Mouse (Mus musculus) inflammation-experienced regulatory T-cells, adult 16 weeks (primary cell): ENCODE data around the gene Olfr220. TPM values are rescaled to one million over a fixed set of nuclear protein-coding genes. Genes with fewer than 3 reads are reported as not detected.

ENCODE experiments used
- polyA plus RNA-seq: library from polyadenylated mRNA; unstranded; fragments of 100-300 nt; shearing (Covaris generic); gene quantifications from one replicate; pipeline ENCODE4 v1.2.1, GENCODE M21; 2017

Olfr220 gene
- not detected for polyA plus RNA-seq

GRCm38 (mm10) chr1:174441782-174442181 is at the start of gene Olfr220:
TSS of gene Olfr220 (plus strand) at chr1:174442082.

DNA sequence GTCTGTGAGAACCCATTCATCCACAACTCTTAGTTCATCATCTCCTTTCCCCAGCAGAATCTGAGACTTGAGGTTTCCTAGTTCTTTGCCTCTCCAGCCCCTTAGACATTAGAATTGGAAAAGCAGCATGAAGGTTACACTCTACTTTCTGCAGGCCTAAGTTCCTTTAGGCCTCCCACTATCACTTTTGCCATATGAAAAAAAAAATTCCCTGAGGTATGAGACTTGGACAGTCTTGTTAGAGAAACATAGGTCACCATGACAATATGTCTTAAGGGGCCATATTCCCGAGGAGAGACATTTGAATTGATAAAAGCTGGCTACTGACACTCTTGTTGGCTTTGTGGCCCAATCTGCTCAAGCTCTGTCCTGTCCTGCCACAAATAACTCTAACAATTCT is 18.1 kb upstream of the Olfr220 start, which contains the start of gene Olfr414:
Gene Olfr414, plus strand, starts transcription at position 301 of the 400 bp plus-strand sequence.

Other genes starting within 250 kb of the Olfr220 start
- not detected for gene Olfr419, start 190.0 kb upstream of the Olfr220 start, polyA plus RNA-seq
- gene Mptx1, start 111.6 kb upstream of the Olfr220 start, polyA plus RNA-seq = not detected
- not detected for gene Olfr417, start 77.0 kb upstream of the Olfr220 start, polyA plus RNA-seq
- not detected for gene Olfr248, start 51.0 kb upstream of the Olfr220 start, polyA plus RNA-seq
- gene Olfr414, start 18.0 kb upstream of the Olfr220 start, polyA plus RNA-seq = not detected
- gene Fmn2, start 59.7 kb downstream of the Olfr220 start, polyA plus RNA-seq = not detected